Mouse (Mus musculus) left cerebral cortex, adult 2 months (tissue): ENCODE results near the gene Apoc1. TPM values are rescaled to one million over a fixed set of nuclear protein-coding genes. Genes with fewer than 3 reads are reported as not detected.

Source experiments
- DNase-seq, 2 experiments: peaks; one replicate each; pipeline ENCODE4 v3.0.0; 2021 to 2022; ENCODE audit warnings: low spot score in 2 of 2, mixed read lengths in 1 of 2; ENCODE audit errors: extremely low spot score in 1 of 2
- H3K27ac ChIP-seq: fragments of 200-600 bp; 2 replicates; pipeline ENCODE4 v1.8.1; 2022
- H3K4me3 ChIP-seq: fragments of 200-600 bp; 2 replicates; pipeline ENCODE4 v1.8.1; 2022
- CTCF ChIP-seq: fragments of 200-600 bp; IDR thresholded peaks from 2 replicates; pipeline ENCODE4 v1.8.1; 2022; ENCODE audit warnings: antibody characterized with exemption, mild to moderate bottlenecking, moderate library complexity
- intact Hi-C: fragments of 180-260 bp; cut with DNase I; formaldehyde crosslinking; loops from one replicate; pipeline ENCODE4 v1.15.1; 2025
- total RNA-seq, 2 experiments: library from RNA; stranded (reverse); gene quantifications; 2 replicates each; pipeline ENCODE4 v1.2.3; 2021

The Apoc1 gene
- total RNA-seq, 2 experiments from 2014 or later: 3.5 to 3.7 TPM

GRCm38 (mm10) chr7:19702859-19703555 lies 10.5 kb upstream of the Apoc1 start:
- Histone ChIP-seq H3K4me3 (no peak overlapping the region), H3K27ac (no peak overlapping the region)
- no peak for DNase-seq
- no peak for TF ChIP-seq CTCF
- intact Hi-C loops: loop anchor here (5.0 kb wide), 1 partner anchor 296 kb away; no protein-coding TSS in a partner anchor

GRCm38 (mm10) chr7:19701069-19701761 lies 8.8 kb upstream of the Apoc1 start:
- peak; percentile 54 to 68 for DNase-seq
- intact Hi-C loops: loop anchor here (1.0 to 5.0 kb wide), 2 partner anchors 32 to 294 kb away; no protein-coding TSS in a partner anchor
- Histone ChIP-seq H3K27ac (peak overlapping the region; percentile 83), H3K4me3 (no peak overlapping the region)
- TF ChIP-seq CTCF: peak; percentile 73

GRCm38 (mm10) chr7:19700299-19701068 lies 8.0 kb upstream of the Apoc1 start:
- H3K27ac ChIP-seq: peak overlapping the region; percentile 83
- no peak for TF ChIP-seq CTCF

GRCm38 (mm10) chr7:19699827-19700148 lies 7.3 kb upstream of the Apoc1 start:
- H3K4me3 ChIP-seq: no peak overlapping the region
- peak overlapping the region; percentile 69; the same call in 1 of the 2 replicates for H3K27ac ChIP-seq
- intact Hi-C loops: loop anchor here (5.0 kb wide), 1 partner anchor 292 kb away; no protein-coding TSS in a partner anchor
- no peak for TF ChIP-seq CTCF
- no peak for DNase-seq

More at GRCm38 (mm10) chr7:19700299-19701068, 8.0 kb upstream of the Apoc1 start:
- no peak overlapping the region for H3K4me3 ChIP-seq
- intact Hi-C loops: loop anchor here (1.0 to 5.0 kb wide), 2 partner anchors 31 to 293 kb away; no protein-coding TSS in a partner anchor
- DNase-seq: no peak

- no peak for TF ChIP-seq CTCF
- peak; percentile 49 to 70 for DNase-seq
- Histone ChIP-seq H3K4me3 (peak within 1 kb of the TSS; percentile 43), H3K27ac (peak within 1 kb of the TSS; percentile 69)
- intact Hi-C loops: no loop called here
Observed at GRCm38 (mm10) chr7:19698907-19699826, 6.7 kb upstream of the Apoc1 start, which contains the start of gene Apoe. Gene Apoe (minus strand): TSS chr7:19699188.

- intact Hi-C loops: no loop called here
- peak; percentile 15 for TF ChIP-seq CTCF
Observed at GRCm38 (mm10) chr7:19697949-19698906, 5.8 kb upstream of the Apoc1 start.

GRCm38 (mm10) chr7:19696336-19696873 lies 3.9 kb upstream of the Apoc1 start:
- no peak for DNase-seq
- H3K4me3 ChIP-seq: peak overlapping the region; percentile 21
- no peak for TF ChIP-seq CTCF
- no peak overlapping the region for H3K27ac ChIP-seq
- intact Hi-C loops: no loop called here

More at GRCm38 (mm10) chr7:19697949-19698906, 5.8 kb upstream of the Apoc1 start:
- no peak for DNase-seq
- Histone ChIP-seq H3K27ac (peak overlapping the region; percentile 69), H3K4me3 (peak overlapping the region; percentile 43)

- TF ChIP-seq CTCF: no peak
- peak overlapping the region; percentile 21; the same call in 1 of the 2 replicates for H3K4me3 ChIP-seq
- H3K27ac ChIP-seq: no peak overlapping the region
- DNase-seq: no peak
- intact Hi-C loops: no loop called here
Observed at GRCm38 (mm10) chr7:19695881-19696280, 3.4 kb upstream of the Apoc1 start.

GRCm38 (mm10) chr7:19695213-19695594 lies 2.7 kb upstream of the Apoc1 start:
- Histone ChIP-seq H3K4me3 (no peak overlapping the region), H3K27ac (no peak overlapping the region)
- intact Hi-C loops: no loop called here
- no peak for DNase-seq
- no peak for TF ChIP-seq CTCF
